Mouse (Mus musculus) testis, adult 2 months (tissue): ENCODE data around the gene Acsbg2.

ENCODE experiments used
- CTCF ChIP-seq: fragments of 200-500 bp; IDR thresholded peaks from 2 replicates; pipeline ENCODE4 v1.5.1; 2012; ENCODE audit warnings: low read depth, mild to moderate bottlenecking, inconsistent platforms, low read length, moderate library complexity; ENCODE audit not compliant: control insufficient read depth, insufficient read depth, insufficient replicate concordance
- POLR2A ChIP-seq: fragments of 200-500 bp; IDR thresholded peaks from 2 replicates; pipeline ENCODE4 v1.6.1; 2012; ENCODE audit warnings: low read depth, mild to moderate bottlenecking, inconsistent platforms, low read length, moderate library complexity; ENCODE audit not compliant: control insufficient read depth

DNA sequence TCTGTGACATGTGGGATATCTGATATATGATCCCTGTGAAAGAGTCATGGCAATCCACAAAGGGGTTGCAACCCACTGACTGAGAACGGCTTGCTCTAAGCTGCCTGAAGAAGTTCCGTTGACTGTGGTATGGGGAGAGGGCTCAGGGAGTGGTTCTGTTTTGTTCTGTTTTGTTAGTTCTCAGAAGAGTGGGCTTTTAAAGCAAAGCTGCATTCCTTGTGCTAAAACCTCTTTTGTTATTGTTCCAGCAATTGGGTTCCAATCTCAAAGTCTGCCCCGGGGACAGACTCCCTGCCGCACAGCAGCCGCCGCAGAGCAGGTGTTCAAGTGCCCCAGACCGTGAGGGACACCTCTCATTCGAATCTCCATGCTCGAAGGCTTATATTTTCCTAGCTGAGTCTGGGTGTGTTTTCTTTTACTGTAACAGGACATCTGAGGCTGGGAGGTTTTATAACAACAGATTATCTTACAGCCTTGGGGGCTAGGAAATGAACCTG lies 4.7 kb downstream of the Acsbg2 start:
- TF ChIP-seq POLR2A (no peak), CTCF (no peak)
